In the genomic region with DNA sequence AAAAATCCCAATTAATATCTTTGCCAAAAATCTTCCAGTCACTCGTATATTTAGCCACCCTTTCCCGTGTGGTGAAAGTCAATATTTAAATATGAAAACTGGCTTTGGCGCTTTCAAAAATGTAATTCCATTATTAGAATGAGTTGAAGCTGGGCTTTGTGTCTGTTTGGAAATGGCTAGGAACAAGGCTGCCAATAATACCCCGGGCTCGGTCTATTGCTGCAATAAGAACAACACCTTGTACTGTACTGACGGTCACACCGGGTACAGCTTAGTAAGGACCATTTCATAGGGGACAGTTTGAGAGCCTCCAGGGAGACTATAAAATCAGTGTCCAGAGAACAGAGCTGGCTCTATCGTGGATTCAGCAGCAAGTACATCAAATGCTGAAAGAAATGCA, we compare ENCODE assay signal across 46 mouse cellular contexts. TPM values are rescaled to one million over a fixed set of nuclear protein-coding genes. Genes with fewer than 3 reads are reported as not detected.
"Had no signal": no experiment of that assay in that cellular context is flagged by ENCODE, and none has a peak within 500 bp of the region (broad histone marks: within the 10 kb centered on the region; RNA-seq: fewer than 3 reads in every experiment).

No protein-coding gene starts in this region.

- DNase-seq: left cerebral cortex, postnatal 4 days; liver; liver, embryonic 13.5 days; lung, adult 18-20 months; lung, adult 2 months; lung, embryonic 14.5 days; lung, postnatal 10 days; lung, postnatal 14 days; lung, postnatal 36 days; lung, postnatal 4 days; midbrain, embryonic 14.5 days had no signal

- H3K27ac ChIP-seq: limb, embryonic 10.5 days; limb, embryonic 12.5 days; limb, embryonic 13.5 days; limb, embryonic 15.5 days; liver, embryonic 12.5 days; liver, embryonic 13.5 days; liver, embryonic 14.5 days; liver, embryonic 15.5 days; lung, embryonic 15.5 days; macrophage; midbrain, embryonic 10.5 days; midbrain, embryonic 12.5 days; midbrain, embryonic 13.5 days; midbrain, embryonic 15.5 days; neural tube, embryonic 12.5 days had no signal

- H3K9ac ChIP-seq: limb, embryonic 12.5 days; limb, embryonic 13.5 days; limb, embryonic 15.5 days; liver, embryonic 12.5 days; liver, embryonic 13.5 days; liver, embryonic 14.5 days; liver, embryonic 15.5 days; lung, embryonic 14.5 days; lung, embryonic 15.5 days; midbrain, embryonic 12.5 days; midbrain, embryonic 13.5 days; midbrain, embryonic 15.5 days; neural tube, embryonic 12.5 days had no signal

- H3K9me3 ChIP-seq: limb, embryonic 10.5 days; limb, embryonic 12.5 days; limb, embryonic 13.5 days; limb, embryonic 15.5 days; liver, embryonic 12.5 days; liver, embryonic 13.5 days; liver, embryonic 15.5 days; lung, embryonic 15.5 days; megakaryocyte, embryonic 14.5 days; midbrain, embryonic 10.5 days; midbrain, embryonic 12.5 days; midbrain, embryonic 13.5 days; midbrain, embryonic 15.5 days; neural tube, embryonic 12.5 days had no signal

- H3K27me3 ChIP-seq: limb, embryonic 12.5 days; limb, embryonic 13.5 days; limb, embryonic 15.5 days; liver, embryonic 12.5 days; liver, embryonic 13.5 days; liver, embryonic 15.5 days; lung, embryonic 15.5 days; midbrain, embryonic 12.5 days; midbrain, embryonic 13.5 days; midbrain, embryonic 15.5 days; neural tube, embryonic 12.5 days had no signal

- H3K4me1 ChIP-seq: limb, embryonic 10.5 days; limb, embryonic 12.5 days; limb, embryonic 13.5 days; limb, embryonic 15.5 days; liver, embryonic 12.5 days; liver, embryonic 13.5 days; liver, embryonic 15.5 days; lung, embryonic 15.5 days; megakaryocyte, embryonic 14.5 days; midbrain, embryonic 10.5 days; midbrain, embryonic 12.5 days; midbrain, embryonic 13.5 days; midbrain, embryonic 15.5 days; neural tube, embryonic 12.5 days had no signal

- H3K4me2 ChIP-seq: limb, embryonic 12.5 days; limb, embryonic 13.5 days; limb, embryonic 15.5 days; liver, embryonic 11.5 days; liver, embryonic 12.5 days; liver, embryonic 13.5 days; liver, embryonic 15.5 days; lung, embryonic 14.5 days; lung, embryonic 15.5 days; midbrain, embryonic 11.5 days; midbrain, embryonic 12.5 days; midbrain, embryonic 13.5 days; midbrain, embryonic 15.5 days; neural tube, embryonic 12.5 days had no signal

- ATAC-seq: liver, embryonic 12.5 days; lung, postnatal 0 days; midbrain, embryonic 13.5 days; midbrain, embryonic 15.5 days; midbrain, embryonic 16.5 days had no signal

- H3K36me3 ChIP-seq: limb, embryonic 10.5 days; limb, embryonic 12.5 days; limb, embryonic 13.5 days; limb, embryonic 15.5 days; liver, embryonic 12.5 days; liver, embryonic 13.5 days; liver, embryonic 15.5 days; lung, embryonic 15.5 days; midbrain, embryonic 10.5 days; midbrain, embryonic 12.5 days; midbrain, embryonic 13.5 days; midbrain, embryonic 15.5 days; neural tube, embryonic 12.5 days had no signal

- H3K4me3 ChIP-seq: limb, embryonic 10.5 days; limb, embryonic 12.5 days; limb, embryonic 13.5 days; limb, embryonic 15.5 days; liver, embryonic 12.5 days; liver, embryonic 13.5 days; liver, embryonic 15.5 days; lung, embryonic 15.5 days; megakaryocyte, embryonic 14.5 days; midbrain, embryonic 10.5 days; midbrain, embryonic 12.5 days; midbrain, embryonic 13.5 days; midbrain, embryonic 15.5 days; myocyte; neural tube, embryonic 12.5 days had no signal

RNA-seq across cellular contexts. Expression of a gene that starts 17.6 kb away (rescaled TPM):
- total RNA-seq: left cerebral cortex, adult 8-10 months; left cerebral cortex, postnatal 10 days; left cerebral cortex, postnatal 14 days; left cerebral cortex, postnatal 25 days; left cerebral cortex, postnatal 36 days; left cerebral cortex, postnatal 4 days; megakaryocyte progenitor cell, adult 5-6 weeks; megakaryocyte, adult 5-6 weeks; megakaryocyte-erythroid progenitor cell, adult 5-6 weeks; midbrain, postnatal 0 days; monocyte, adult 5-6 weeks had no signal
- polyA plus RNA-seq: limb, embryonic 10.5 days; limb, embryonic 11.5 days; limb, embryonic 12.5 days; limb, embryonic 13.5 days; limb, embryonic 14.5 days; limb, embryonic 15.5 days; liver, embryonic 11.5 days; liver, embryonic 12.5 days; liver, embryonic 13.5 days; liver, embryonic 14.5 days; liver, embryonic 15.5 days; liver, embryonic 16.5 days; lung, adult 2 months; lung, embryonic 14.5 days; lung, embryonic 15.5 days; lung, embryonic 16.5 days; lung, postnatal 0 days; macrophage; midbrain, embryonic 10.5 days; midbrain, embryonic 11.5 days; midbrain, embryonic 12.5 days; midbrain, embryonic 13.5 days; midbrain, embryonic 14.5 days; midbrain, embryonic 15.5 days; midbrain, embryonic 16.5 days; midbrain, postnatal 0 days; myocyte; neural tube, embryonic 11.5 days; neural tube, embryonic 12.5 days had no signal
